15 mouse cellular contexts compared by ENCODE assay signal in the genomic region with DNA sequence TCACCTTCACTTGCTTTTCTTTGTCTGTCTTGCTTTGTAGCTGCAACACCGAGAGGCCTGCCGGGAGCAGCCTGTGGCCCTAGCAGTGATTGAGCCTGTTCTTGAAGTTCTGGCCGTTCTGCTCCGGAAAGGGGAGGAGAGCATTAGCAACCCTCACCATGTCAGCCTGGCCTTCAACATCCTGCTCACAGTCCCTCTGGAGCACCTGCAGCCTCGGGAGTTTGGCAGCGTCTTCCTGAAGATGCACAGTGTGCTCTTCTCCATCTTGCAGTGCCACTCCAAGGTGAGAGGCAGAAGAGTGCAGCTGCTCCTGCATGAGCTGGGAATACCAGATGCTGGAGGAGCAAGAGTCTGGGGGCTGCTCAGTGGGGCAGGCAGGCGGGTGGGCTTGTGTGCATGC.
"Had no signal": no experiment of that assay in that cellular context is flagged by ENCODE, and none has a peak within 500 bp of the region (broad histone marks: within the 10 kb centered on the region; RNA-seq: fewer than 3 reads in every experiment).

No protein-coding gene starts in this region.

- H3K4me1 ChIP-seq: neural tube, embryonic 15.5 days; stomach, embryonic 15.5 days had no signal

- H3K4me2 ChIP-seq: neural tube, embryonic 15.5 days; stomach, embryonic 15.5 days had no signal

- H3K27ac ChIP-seq: neural tube, embryonic 15.5 days; stomach, embryonic 15.5 days; stomach, postnatal 0 days had no signal

- DNase-seq: retina, postnatal 1 day; right cerebral cortex, adult 18-20 months; right cerebral cortex, postnatal 14 days; right cerebral cortex, postnatal 25 days; right cerebral cortex, postnatal 4 days; spleen, adult 18-20 months; thymus, adult 18-20 months; thymus, adult 2 months; thymus, postnatal 14 days; thymus, postnatal 25 days; thymus, postnatal 36 days; thymus, postnatal 4 days had no signal

- H3K9me3 ChIP-seq: neural tube, embryonic 15.5 days; stomach, embryonic 15.5 days had no signal

- H3K9ac ChIP-seq: neural tube, embryonic 15.5 days; stomach, embryonic 15.5 days had no signal

- H3K27me3 ChIP-seq: neural tube, embryonic 15.5 days; stomach, embryonic 15.5 days had no signal

- H3K4me3 ChIP-seq: neural tube, embryonic 15.5 days; stomach, embryonic 15.5 days had no signal
